Mouse (Mus musculus) ES-Bruce4 (cell line): Measurements from ENCODE around the gene Eapp. TPM values are rescaled to one million over a fixed set of nuclear protein-coding genes. Genes with fewer than 3 reads are reported as not detected.
"Not testable (repeated sequence)": the region's sequence is repeated elsewhere in the genome, so short reads cannot be mapped to it uniquely, and the experiment has no call there.

Experiments
- H3K27ac ChIP-seq: 2 replicates; pipeline ENCODE4 v1.5.1; 2012; ENCODE audit warnings: low read length, inconsistent platforms; ENCODE audit not compliant: insufficient read depth
- H3K27me3 ChIP-seq: 2 replicates; pipeline ENCODE4 v1.6.1; 2012; ENCODE audit warnings: mild to moderate bottlenecking, low read length, inconsistent platforms; ENCODE audit not compliant: control insufficient read depth, poor library complexity, insufficient read depth, severe bottlenecking
- H3K36me3 ChIP-seq: 2 replicates; pipeline ENCODE4 v1.6.1; 2012; ENCODE audit warnings: inconsistent platforms, mild to moderate bottlenecking, low read length, moderate library complexity; ENCODE audit not compliant: control insufficient read depth, poor library complexity, insufficient read depth, severe bottlenecking
- H3K4me1 ChIP-seq: one replicate; pipeline ENCODE4 v1.8.1; 2011; ENCODE audit warnings: low read length; ENCODE audit not compliant: control insufficient read depth, insufficient read depth
- H3K4me3 ChIP-seq: 2 replicates; pipeline ENCODE4 v1.5.1; 2011; ENCODE audit warnings: low read depth, mild to moderate bottlenecking, low read length
- H3K9ac ChIP-seq: 2 replicates; pipeline ENCODE4 v1.6.1; 2012; ENCODE audit warnings: low read depth, mild to moderate bottlenecking, inconsistent platforms; ENCODE audit not compliant: poor library complexity, severe bottlenecking
- H3K9me3 ChIP-seq: replicated peaks from 2 replicates; pipeline ENCODE4 v1.6.1; 2012; ENCODE audit warnings: mild to moderate bottlenecking, low read length, inconsistent platforms; ENCODE audit not compliant: control insufficient read depth, poor library complexity, insufficient read depth, severe bottlenecking
- CTCF ChIP-seq: IDR thresholded peaks from one replicate; pipeline ENCODE4 v1.8.1; 2011; ENCODE audit warnings: low read depth, low read length
- EP300 ChIP-seq: IDR thresholded peaks from 2 replicates; pipeline ENCODE4 v1.6.1; 2011; ENCODE audit warnings: low read depth, low read length; ENCODE audit not compliant: insufficient read depth
- POLR2A ChIP-seq: IDR thresholded peaks from one replicate; pipeline ENCODE4 v1.8.1; 2011; ENCODE audit warnings: low read length; ENCODE audit not compliant: insufficient read depth
- polyA plus RNA-seq: library from polyadenylated mRNA; stranded (reverse); fragments of >200 nt; gene quantifications from 2 replicates; pipeline ENCODE4 v1.2.4, GENCODE M21; 2011; ENCODE audit warnings: low read depth; ENCODE audit not compliant: missing spikeins, insufficient read depth, insufficient read length

The Eapp gene
- polyA plus RNA-seq, 1 experiment, result 46.6 TPM

- no peak overlapping the region for H3K27ac ChIP-seq
- no peaks in the 10 kb centered on the region for H3K4me1 ChIP-seq
- H3K4me3 ChIP-seq, result no peak overlapping the region
- H3K9ac ChIP-seq, result no peak overlapping the region
- H3K27me3 ChIP-seq, result no peaks in the 10 kb centered on the region
- no peaks in the 10 kb centered on the region for H3K9me3 ChIP-seq
- H3K36me3 ChIP-seq, result peaks cover 3% of the 10 kb centered on the region
- TF ChIP-seq POLR2A (no peak), EP300 (no peak), CTCF (no peak)
Measured at GRCm38 (mm10) chr12:54671262-54671661, 24.4 kb downstream of the Eapp start.

- Histone ChIP-seq H3K36me3 (no peaks in the 10 kb centered on the region), H3K9me3 (no peaks in the 10 kb centered on the region), H3K4me1 (no peaks in the 10 kb centered on the region), H3K9ac (no peak overlapping the region), H3K27me3 (no peaks in the 10 kb centered on the region), H3K4me3 (no peak overlapping the region), H3K27ac (no peak overlapping the region)
- TF ChIP-seq EP300 (no peak), CTCF (no peak), POLR2A (no peak)
Measured at GRCm38 (mm10) chr12:54668141-54668540, 27.6 kb downstream of the Eapp start.

GRCm38 (mm10) chr12:54665526-54665925 is 30.2 kb downstream of the Eapp start:
- no peak for TF ChIP-seq CTCF
- no peak for TF ChIP-seq EP300
- no peak for TF ChIP-seq POLR2A
- Histone ChIP-seq H3K27ac (no peak overlapping the region), H3K9me3 (no peaks in the 10 kb centered on the region), H3K4me1 (no peaks in the 10 kb centered on the region), H3K36me3 (no peaks in the 10 kb centered on the region), H3K27me3 (no peaks in the 10 kb centered on the region; the same call in 1 of the 2 replicates), H3K4me3 (no peak overlapping the region), H3K9ac (no peak overlapping the region)

- not testable (repeated sequence) for H3K36me3 ChIP-seq, H3K9me3 ChIP-seq, H3K27me3 ChIP-seq, H3K4me1 ChIP-seq, H3K9ac ChIP-seq, H3K27ac ChIP-seq, H3K4me3 ChIP-seq
Measured at GRCm38 (mm10) chr12:54661470-54661869, 34.2 kb downstream of the Eapp start.

GRCm38 (mm10) chr12:54659901-54660300 is 35.8 kb downstream of the Eapp start:
- Histone ChIP-seq H3K9me3 (no peaks in the 10 kb centered on the region), H3K27ac (no peak overlapping the region), H3K4me1 (no peaks in the 10 kb centered on the region), H3K4me3 (no peak overlapping the region), H3K36me3 (no peaks in the 10 kb centered on the region), H3K27me3 (no peaks in the 10 kb centered on the region; the same call in 1 of the 2 replicates), H3K9ac (no peak overlapping the region)
- TF ChIP-seq POLR2A (no peak), EP300 (no peak), CTCF (no peak)

GRCm38 (mm10) chr12:54658425-54659092 is 37.1 kb downstream of the Eapp start:
- H3K9me3 ChIP-seq, result no peaks in the 10 kb centered on the region
- no peaks in the 10 kb centered on the region for H3K36me3 ChIP-seq
- no peak overlapping the region for H3K9ac ChIP-seq
- H3K27me3 ChIP-seq, result no peaks in the 10 kb centered on the region; the same call in 1 of the 2 replicates
- H3K27ac ChIP-seq, result no peak overlapping the region
- TF ChIP-seq CTCF (no peak), EP300 (no peak), POLR2A (no peak)
- no peak overlapping the region for H3K4me3 ChIP-seq
- H3K4me1 ChIP-seq, result no peaks in the 10 kb centered on the region
